Mouse (Mus musculus) left cerebral cortex, adult 18-20 months (tissue): ENCODE measurements at regions not wholly inside any gene's neighbourhood (a gene's known extent, or its start where the extent isn't known, plus 50 kb on each side); places are given as distances from the start of the nearest gene placed in this dataset.

ENCODE experiments used
- DNase-seq, 2 experiments: peaks; one replicate each; pipeline ENCODE4 v3.0.0; 2021 to 2022; ENCODE audit warnings: low spot score in 2 of 2, mixed read lengths in 1 of 2

GRCm38 (mm10) chr5:113408588-113408987 lies 51.5 kb downstream of the Aym1 start:
- no peak for DNase-seq

GRCm38 (mm10) chr5:113410963-113411362 lies 53.9 kb downstream of the Aym1 start:
- no peak for DNase-seq

GRCm38 (mm10) chr5:113414639-113415038 lies 57.5 kb downstream of the Aym1 start:
- DNase-seq: peak; percentile 21 to 39

- DNase-seq: no peak
Measured at GRCm38 (mm10) chr5:113418335-113419013, 61.4 kb downstream of the Aym1 start.

- DNase-seq: no peak
Measured at GRCm38 (mm10) chr5:113420619-113421018, 63.5 kb downstream of the Aym1 start.

GRCm38 (mm10) chr5:113421993-113422725 lies 65.1 kb downstream of the Aym1 start:
- DNase-seq: no peak

GRCm38 (mm10) chr5:113422726-113423110 lies 65.6 kb downstream of the Aym1 start:
- no peak for DNase-seq

GRCm38 (mm10) chr5:113427779-113428178 lies 62.4 kb upstream of the Wscd2 start:
- DNase-seq: no peak

- DNase-seq: no peak
Measured at GRCm38 (mm10) chr5:113431334-113431733, 58.8 kb upstream of the Wscd2 start.

- DNase-seq: no peak
Measured at GRCm38 (mm10) chr5:113436987-113437386, 53.1 kb upstream of the Wscd2 start.
